Mouse (Mus musculus): ENCODE data around the gene Tyrp1.

Tyrp1 gene

DNA sequence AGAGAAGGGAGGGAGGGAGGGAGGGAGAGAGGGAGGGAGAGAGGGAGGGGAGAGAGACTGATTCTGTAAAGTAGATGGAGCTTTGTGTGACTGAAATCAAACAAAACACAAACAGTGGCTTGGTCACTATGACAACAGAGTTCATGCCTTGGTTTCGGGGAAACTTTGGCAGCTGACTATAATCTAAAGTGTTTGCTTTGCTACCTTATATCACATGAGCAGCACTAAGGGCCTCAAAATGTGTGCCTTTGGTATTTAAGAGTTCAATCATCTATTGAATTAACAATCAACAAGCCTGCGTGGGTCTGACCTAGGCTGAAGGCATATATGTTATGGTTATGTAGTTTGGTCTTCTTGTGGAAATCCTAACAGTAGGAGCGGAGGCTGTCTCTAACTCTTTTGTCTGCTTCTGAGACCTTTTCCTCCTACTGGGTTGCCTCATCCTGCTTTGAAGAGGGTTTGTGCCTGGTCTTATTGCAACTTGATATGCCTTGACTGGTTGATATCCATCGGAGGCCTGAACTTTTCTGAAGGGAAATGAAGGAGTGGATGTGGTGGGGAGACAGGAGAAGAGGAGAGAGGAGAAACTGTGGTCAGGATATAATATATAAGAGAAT, 61.5 kb downstream of the Tyrp1 start:
- DNase-seq (ENCODE audit: low spot score): no peak

All from adipocyte (in vitro differentiated cells).